Mouse (Mus musculus): ENCODE data around the gene Xpnpep3.
A peak's percentile ranks its signal among the peaks of the same experiment; 100 is the strongest.

Xpnpep3 gene

GRCm38 (mm10) chr15:81399297-81399637, 671 bp upstream of the Xpnpep3 start:
- DNase-seq (ENCODE audit: low spot score): no peak

GRCm38 (mm10) chr15:81405008-81405407, 5.1 kb downstream of the Xpnpep3 start:
- no peak for DNase-seq (ENCODE audit: low spot score)

- no peak for DNase-seq (ENCODE audit: low spot score)
Observed at GRCm38 (mm10) chr15:81408199-81408598, 8.3 kb downstream of the Xpnpep3 start, which contains the start of gene Dnajb7. Dnajb7 (minus strand) TSS chr15:81408299.

DNA sequence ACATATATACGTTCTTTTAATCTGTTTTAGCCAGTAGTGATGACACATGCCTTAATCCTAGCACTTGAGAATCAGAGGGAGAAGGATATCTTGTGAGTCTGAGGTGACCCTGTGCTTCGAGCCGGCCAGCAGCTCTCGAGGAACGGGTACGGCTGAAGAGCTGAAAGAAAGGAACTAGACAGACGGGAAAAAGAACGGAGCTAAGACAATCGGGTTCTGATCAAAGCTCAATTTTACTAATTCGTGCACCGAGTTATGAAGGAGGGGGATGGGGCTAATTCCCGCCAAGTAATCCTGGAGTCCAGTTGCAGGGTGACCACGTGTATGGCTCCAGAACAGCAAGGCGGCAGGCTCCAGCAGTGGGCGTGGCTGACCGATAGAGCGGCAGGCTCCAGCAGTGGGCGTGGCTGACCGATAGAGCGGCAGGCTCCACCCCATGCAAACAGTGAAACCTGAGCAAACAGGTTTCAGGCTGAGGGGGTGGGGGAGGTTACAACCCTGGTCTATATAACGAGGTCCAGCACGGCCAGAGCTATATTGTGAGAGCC, 16.9 kb downstream of the Xpnpep3 start:
- DNase-seq (ENCODE audit: low spot score): peak; percentile 30

- no peak for DNase-seq (ENCODE audit: low spot score)
Observed at GRCm38 (mm10) chr15:81418065-81418464, 18.1 kb downstream of the Xpnpep3 start.

GRCm38 (mm10) chr15:81421454-81421853, 21.5 kb downstream of the Xpnpep3 start:
- DNase-seq (ENCODE audit: low spot score): no peak

DNA sequence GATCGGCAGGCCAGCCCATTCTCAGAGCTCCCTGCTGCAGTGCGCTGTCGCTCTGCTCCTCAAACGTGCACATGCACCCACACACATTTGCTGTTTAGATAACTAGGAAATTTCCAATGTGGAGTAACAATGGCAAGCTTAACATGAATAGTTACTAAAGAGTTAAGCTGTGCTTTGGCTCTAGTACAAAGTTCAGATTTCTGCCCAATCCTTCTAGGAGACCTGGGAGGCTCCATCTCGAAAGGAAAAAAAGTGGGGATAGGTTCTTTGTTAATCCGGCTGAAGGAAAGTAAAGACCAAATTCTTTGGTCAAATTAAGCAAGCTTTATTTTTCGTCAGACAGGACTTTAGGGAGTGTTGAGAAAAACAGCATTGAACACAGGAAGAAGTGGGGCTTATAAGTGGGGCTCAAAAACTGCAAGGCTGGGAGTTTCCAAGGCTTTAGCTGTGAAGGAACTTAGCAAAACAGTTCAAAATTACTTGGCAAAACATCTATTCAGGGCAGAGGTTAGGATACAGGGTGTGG, 22.3 kb downstream of the Xpnpep3 start:
- DNase-seq (ENCODE audit: low spot score): no peak

GRCm38 (mm10) chr15:81425311-81425710, 25.4 kb downstream of the Xpnpep3 start:
- no peak for DNase-seq (ENCODE audit: low spot score)

- no peak for DNase-seq (ENCODE audit: low spot score)
Observed at GRCm38 (mm10) chr15:81427947-81428346, 28.0 kb downstream of the Xpnpep3 start.

- no peak for DNase-seq (ENCODE audit: low spot score)
Observed at GRCm38 (mm10) chr15:81431195-81431594, 31.3 kb downstream of the Xpnpep3 start.

DNA sequence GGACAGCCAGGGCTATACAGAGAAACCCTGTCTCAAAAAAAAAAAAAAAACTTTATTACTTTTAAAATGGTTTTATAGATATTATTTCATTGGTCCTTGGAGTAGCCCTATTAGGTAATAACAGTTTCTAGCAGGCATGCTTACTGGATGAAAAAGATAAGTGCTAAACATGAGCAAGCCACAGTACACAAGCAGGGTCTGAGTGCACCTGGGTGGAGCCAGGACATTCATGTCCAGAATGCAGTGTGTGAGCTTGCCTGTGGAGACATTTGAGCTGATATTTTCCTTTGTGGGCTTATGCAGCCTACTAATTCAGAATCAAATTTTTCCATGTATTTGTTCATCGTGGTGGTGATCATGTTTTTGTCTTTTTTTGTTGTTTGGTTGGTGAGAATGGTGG, 38.4 kb downstream of the Xpnpep3 start:
- DNase-seq (ENCODE audit: low spot score): no peak

- no peak for DNase-seq (ENCODE audit: low spot score)
Observed at GRCm38 (mm10) chr15:81439236-81439635, 39.3 kb downstream of the Xpnpep3 start.

- DNase-seq (ENCODE audit: low spot score): peak; percentile 89
Observed at GRCm38 (mm10) chr15:81448463-81448862, 48.5 kb downstream of the Xpnpep3 start.

DNA sequence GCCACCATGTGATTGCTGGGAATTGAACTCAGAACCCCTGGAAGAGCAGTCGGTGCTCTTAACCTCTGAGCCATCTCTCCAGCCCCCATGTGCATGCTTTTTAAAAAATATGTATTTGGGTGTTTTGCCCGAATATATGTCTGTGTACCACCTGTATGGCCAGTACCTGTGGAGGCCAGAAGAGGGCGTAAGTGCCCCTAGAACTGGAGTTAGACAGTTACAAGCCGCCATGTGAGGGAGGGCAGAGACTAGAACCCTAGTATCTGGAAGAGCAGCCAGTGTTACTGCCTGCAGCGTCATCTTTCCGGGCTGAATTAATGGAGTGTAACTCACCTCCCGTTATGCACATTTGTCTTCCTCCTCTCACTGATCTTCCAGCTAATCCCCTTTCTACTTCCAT, 61.6 kb downstream of the Xpnpep3 start:
- DNase-seq (ENCODE audit: low spot score): no peak

- no peak for DNase-seq (ENCODE audit: low spot score)
Observed at GRCm38 (mm10) chr15:81465016-81465660, 65.2 kb downstream of the Xpnpep3 start.

GRCm38 (mm10) chr15:81465901-81466737, 66.2 kb downstream of the Xpnpep3 start, which contains the start of gene Rbx1:
Rbx1 (plus strand) TSS chr15:81466296.
- DNase-seq (ENCODE audit: low spot score): peak; percentile 99

DNA sequence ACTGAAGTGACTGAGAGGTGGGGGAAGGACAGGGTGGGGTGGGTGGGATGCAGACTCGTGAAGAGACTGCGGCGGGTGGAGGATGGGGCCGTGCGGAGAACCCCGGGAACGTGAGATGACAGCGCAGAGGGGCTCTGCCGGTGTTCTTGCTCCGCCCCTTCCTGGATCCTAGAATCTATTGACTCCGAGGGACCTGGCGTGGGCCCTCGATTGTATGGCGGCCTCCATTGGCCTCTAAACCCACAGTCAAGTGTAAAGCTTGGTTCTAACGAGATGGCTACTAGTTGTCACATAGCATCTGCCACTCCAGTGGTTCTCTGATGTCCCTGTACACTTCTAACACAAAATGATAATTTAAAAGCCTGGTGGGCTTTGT, 66.8 kb downstream of the Xpnpep3 start:
- no peak for DNase-seq (ENCODE audit: low spot score)

DNA sequence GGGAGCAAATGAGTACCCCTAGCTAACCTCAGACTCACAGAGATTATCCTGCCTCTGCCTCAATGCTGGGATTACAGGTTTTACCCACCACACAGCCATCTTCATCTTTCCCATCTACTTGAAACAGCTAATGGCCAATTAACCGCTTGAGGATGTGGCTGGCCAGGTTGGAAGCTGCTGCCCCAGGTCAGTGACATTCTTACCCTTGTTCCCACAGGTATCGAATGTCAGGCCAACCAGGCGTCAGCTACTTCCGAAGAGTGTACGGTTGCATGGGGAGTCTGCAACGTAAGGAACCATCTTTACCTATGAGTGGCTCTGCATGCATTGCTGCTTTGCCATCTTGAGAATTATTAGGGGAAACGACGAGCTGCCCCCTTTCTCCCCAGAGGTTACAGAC, 70.8 kb downstream of the Xpnpep3 start:
- no peak for DNase-seq (ENCODE audit: low spot score)

- no peak for DNase-seq (ENCODE audit: low spot score)
Observed at GRCm38 (mm10) chr15:81472256-81472655, 72.3 kb downstream of the Xpnpep3 start.

DNA sequence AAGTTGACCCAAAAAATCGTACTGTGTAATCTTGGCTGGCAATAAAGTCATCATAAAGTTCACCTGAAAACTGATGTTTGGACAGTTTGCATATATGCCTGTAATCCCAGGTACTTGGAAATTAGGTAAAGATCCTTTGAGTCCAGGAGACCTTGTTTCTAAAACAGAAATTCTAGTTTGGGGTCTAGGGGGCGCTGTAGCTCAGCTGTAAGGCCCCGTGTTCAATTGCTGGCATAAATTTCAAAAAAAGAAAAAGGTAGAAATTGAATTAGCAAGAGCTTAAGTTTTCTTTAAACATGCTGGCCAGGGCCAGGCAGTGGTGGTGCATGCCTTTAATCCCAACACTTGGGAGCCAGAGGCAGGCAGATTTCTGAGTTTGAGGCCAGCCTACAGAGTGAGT, 75.7 kb downstream of the Xpnpep3 start:
- DNase-seq (ENCODE audit: low spot score): peak; percentile 46

DNA sequence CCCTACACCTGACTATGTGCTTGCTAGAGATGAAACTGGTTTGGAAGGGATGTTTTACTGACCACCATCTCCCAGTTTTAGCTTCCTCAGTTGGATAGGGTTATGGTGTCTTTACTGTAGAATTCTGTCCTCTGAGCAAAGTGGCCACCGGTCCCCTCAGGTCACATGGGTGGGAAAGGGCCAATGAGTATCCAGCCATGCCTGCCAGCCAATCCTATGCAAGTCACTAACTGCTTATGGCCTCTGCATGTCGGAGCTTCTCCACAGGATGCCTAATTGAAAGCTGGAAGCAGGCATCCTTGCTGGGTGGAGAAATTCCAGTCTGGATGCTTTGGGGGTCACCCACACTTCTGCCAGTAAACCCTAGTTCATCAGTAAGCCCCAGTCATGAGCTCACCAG, 76.7 kb downstream of the Xpnpep3 start:
- peak; percentile 42 for DNase-seq (ENCODE audit: low spot score)

GRCm38 (mm10) chr15:81479446-81480213, 79.7 kb downstream of the Xpnpep3 start:
- no peak for DNase-seq (ENCODE audit: low spot score)

Measured in retina, embryonic 14.5 days (tissue).